Mouse (Mus musculus): ENCODE data around the gene Ankrd50. TPM values are rescaled to one million over a fixed set of nuclear protein-coding genes. Genes with fewer than 3 reads are reported as not detected.

Ankrd50 gene
- polyA plus RNA-seq, 2 experiments: 2.0 to 2.5 TPM

DNA sequence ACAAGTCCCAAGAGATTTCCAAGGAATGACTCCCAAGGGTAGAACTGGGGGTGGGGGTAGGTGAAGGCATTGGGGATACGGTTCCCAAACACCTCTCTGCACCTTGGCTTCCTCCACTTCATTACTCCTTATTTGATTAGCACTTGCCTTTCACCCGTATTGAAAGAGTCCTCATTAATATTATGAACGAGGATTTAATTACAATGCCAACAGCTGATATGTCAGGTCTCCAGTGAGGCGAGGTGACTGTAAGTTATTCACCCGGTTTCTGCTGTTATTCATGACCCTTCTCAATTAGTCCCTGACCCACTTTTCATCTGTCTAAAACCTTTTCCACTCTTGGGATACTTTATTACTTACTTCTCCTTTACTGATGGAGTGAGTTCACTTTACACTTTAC, 17.5 kb upstream of the Ankrd50 start:
- no peak overlapping the region for H3K4me3 ChIP-seq (ENCODE audit: insufficient read depth in 1 of 2, low read depth in 2 of 2, low read length in 2 of 2)
- no peak overlapping the region for H3K4me2 ChIP-seq (ENCODE audit: low read depth)
- H3K27me3 ChIP-seq (ENCODE audit: control insufficient read depth, insufficient read depth, low read length): no peaks in the 10 kb centered on the region
- 51% methylated on average over 5 of the region's 5 CpGs for WGBS (ENCODE audit: insufficient replicate concordance)
- TF ChIP-seq CTCF (IDR thresholded peaks at IDR 0.05; ENCODE audit: low read depth) (no peak), EP300 (IDR thresholded peaks at IDR 0.05; ENCODE audit: low read depth) (no peak)
- no peaks in the 10 kb centered on the region for H3K4me1 ChIP-seq (replicated peaks; ENCODE audit: control insufficient read depth in 2 of 2, insufficient read depth in 2 of 2, low read length in 1 of 2)
- H3K27ac ChIP-seq: no peak overlapping the region
- no peak overlapping the region for H3K9ac ChIP-seq (replicated peaks)
- no peak for ATAC-seq (ENCODE audit: insufficient read depth)
- no peaks in the 10 kb centered on the region for H3K9me3 ChIP-seq (ENCODE audit: control insufficient read depth, low read length)
- DNase-seq (ENCODE audit: low read depth in 3 of 3, low spot score in 3 of 3): no peak
- no peaks in the 10 kb centered on the region for H3K36me3 ChIP-seq (replicated peaks; ENCODE audit: control insufficient read depth, insufficient read depth, low read depth)

DNA sequence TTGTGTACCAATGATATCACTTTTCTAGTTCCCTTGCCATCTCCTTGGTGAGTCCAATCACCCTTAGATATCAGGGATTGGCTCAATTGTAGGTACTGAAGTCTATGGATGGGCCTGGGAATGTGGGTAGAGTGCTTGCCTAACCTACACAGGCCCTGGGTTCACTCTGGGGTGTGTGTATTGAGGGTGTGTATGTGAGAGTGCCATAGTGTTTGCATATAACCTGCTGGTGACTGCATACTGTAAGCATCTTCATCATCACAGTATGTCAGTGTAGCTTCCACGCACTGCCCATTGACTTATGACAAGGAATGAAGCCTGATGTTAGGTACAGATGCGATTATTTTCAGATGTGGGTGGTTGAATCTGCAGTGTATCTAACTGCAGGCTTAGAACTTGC, 17.1 kb upstream of the Ankrd50 start:
- Histone ChIP-seq H3K4me3 (ENCODE audit: insufficient read depth in 1 of 2, low read depth in 2 of 2, low read length in 2 of 2) (no peak overlapping the region), H3K9ac (replicated peaks) (no peak overlapping the region), H3K36me3 (replicated peaks; ENCODE audit: control insufficient read depth, insufficient read depth, low read depth) (no peaks in the 10 kb centered on the region), H3K27me3 (ENCODE audit: control insufficient read depth, insufficient read depth, low read length) (no peaks in the 10 kb centered on the region), H3K9me3 (ENCODE audit: control insufficient read depth, low read length) (no peaks in the 10 kb centered on the region), H3K4me2 (ENCODE audit: low read depth) (no peak overlapping the region), H3K4me1 (replicated peaks; ENCODE audit: control insufficient read depth in 2 of 2, insufficient read depth in 2 of 2, low read length in 1 of 2) (no peaks in the 10 kb centered on the region), H3K27ac (no peak overlapping the region)
- DNase-seq (ENCODE audit: low read depth in 3 of 3, low spot score in 3 of 3): no peak
- TF ChIP-seq CTCF (IDR thresholded peaks at IDR 0.05; ENCODE audit: low read depth): no peak
- TF ChIP-seq EP300 (IDR thresholded peaks at IDR 0.05; ENCODE audit: low read depth): no peak
- WGBS (ENCODE audit: insufficient replicate concordance): 69% methylated on average over 2 of the region's 2 CpGs
- ATAC-seq (ENCODE audit: insufficient read depth): no peak

DNA sequence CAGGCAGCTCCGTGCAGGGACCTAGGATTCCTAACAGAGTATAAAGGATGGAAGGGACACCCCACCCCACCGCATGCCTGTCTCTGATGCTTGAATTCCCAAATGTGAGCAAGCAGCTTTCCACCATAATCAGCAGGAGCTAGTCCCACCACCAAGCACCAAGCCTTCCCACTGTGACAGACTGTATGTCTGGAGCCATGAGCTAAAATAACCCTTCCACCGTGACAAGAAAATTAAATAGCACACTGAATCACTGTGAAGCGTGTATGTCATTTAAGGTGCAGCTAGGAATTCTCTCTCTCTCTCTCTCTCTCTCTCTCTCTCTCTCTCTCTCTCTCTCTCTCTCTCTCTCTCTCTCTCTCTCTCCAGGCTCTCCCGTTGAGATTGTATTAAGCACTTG, 16.7 kb upstream of the Ankrd50 start:
- H3K9me3 ChIP-seq (ENCODE audit: control insufficient read depth, low read length): no peaks in the 10 kb centered on the region
- H3K4me1 ChIP-seq (replicated peaks; ENCODE audit: control insufficient read depth in 2 of 2, insufficient read depth in 2 of 2, low read length in 1 of 2): no peaks in the 10 kb centered on the region
- no peak overlapping the region for H3K4me3 ChIP-seq (ENCODE audit: insufficient read depth in 1 of 2, low read depth in 2 of 2, low read length in 2 of 2)
- 64% methylated on average over 5 of the region's 5 CpGs for WGBS (ENCODE audit: insufficient replicate concordance)
- DNase-seq (ENCODE audit: low read depth in 3 of 3, low spot score in 3 of 3) (no peak), ATAC-seq (ENCODE audit: insufficient read depth) (no peak)
- H3K9ac ChIP-seq (replicated peaks): no peak overlapping the region
- TF ChIP-seq CTCF (IDR thresholded peaks at IDR 0.05; ENCODE audit: low read depth) (no peak), EP300 (IDR thresholded peaks at IDR 0.05; ENCODE audit: low read depth) (no peak)
- no peak overlapping the region for H3K4me2 ChIP-seq (ENCODE audit: low read depth)
- no peaks in the 10 kb centered on the region for H3K27me3 ChIP-seq (ENCODE audit: control insufficient read depth, insufficient read depth, low read length)
- H3K36me3 ChIP-seq (replicated peaks; ENCODE audit: control insufficient read depth, insufficient read depth, low read depth): no peaks in the 10 kb centered on the region
- H3K27ac ChIP-seq: no peak overlapping the region

DNA sequence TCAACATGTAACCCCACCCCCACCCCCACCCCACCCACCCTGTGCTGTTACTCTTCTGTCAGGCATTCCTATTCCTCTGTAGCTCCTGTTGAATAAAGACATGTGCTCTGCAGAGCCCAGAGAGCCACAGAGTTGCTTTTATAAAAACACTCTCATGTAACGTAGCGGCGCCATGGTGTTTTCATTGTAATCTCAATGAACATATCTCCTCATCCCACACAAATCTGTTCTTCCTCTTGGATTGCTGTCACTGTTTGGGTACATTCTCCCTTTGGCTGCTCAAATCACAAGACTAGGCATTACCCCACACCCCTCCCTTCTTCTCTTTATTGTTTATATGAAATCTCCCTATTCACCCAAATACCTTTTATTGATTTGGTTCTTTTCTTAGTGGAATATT, 13.9 kb upstream of the Ankrd50 start:
- TF ChIP-seq EP300 (IDR thresholded peaks at IDR 0.05; ENCODE audit: low read depth) (no peak), CTCF (IDR thresholded peaks at IDR 0.05; ENCODE audit: low read depth) (no peak)
- DNase-seq (ENCODE audit: low read depth in 3 of 3, low spot score in 3 of 3) (no peak), ATAC-seq (ENCODE audit: insufficient read depth) (no peak)
- Histone ChIP-seq H3K4me2 (ENCODE audit: low read depth) (no peak overlapping the region), H3K27ac (no peak overlapping the region), H3K4me3 (ENCODE audit: insufficient read depth in 1 of 2, low read depth in 2 of 2, low read length in 2 of 2) (no peak overlapping the region), H3K9me3 (ENCODE audit: control insufficient read depth, low read length) (no peaks in the 10 kb centered on the region), H3K27me3 (ENCODE audit: control insufficient read depth, insufficient read depth, low read length) (no peaks in the 10 kb centered on the region), H3K4me1 (replicated peaks; ENCODE audit: control insufficient read depth in 2 of 2, insufficient read depth in 2 of 2, low read length in 1 of 2) (no peaks in the 10 kb centered on the region), H3K9ac (replicated peaks) (no peak overlapping the region), H3K36me3 (replicated peaks; ENCODE audit: control insufficient read depth, insufficient read depth, low read depth) (no peaks in the 10 kb centered on the region)
- 74% methylated on average over 3 of the region's 3 CpGs for WGBS (ENCODE audit: insufficient replicate concordance)

DNA sequence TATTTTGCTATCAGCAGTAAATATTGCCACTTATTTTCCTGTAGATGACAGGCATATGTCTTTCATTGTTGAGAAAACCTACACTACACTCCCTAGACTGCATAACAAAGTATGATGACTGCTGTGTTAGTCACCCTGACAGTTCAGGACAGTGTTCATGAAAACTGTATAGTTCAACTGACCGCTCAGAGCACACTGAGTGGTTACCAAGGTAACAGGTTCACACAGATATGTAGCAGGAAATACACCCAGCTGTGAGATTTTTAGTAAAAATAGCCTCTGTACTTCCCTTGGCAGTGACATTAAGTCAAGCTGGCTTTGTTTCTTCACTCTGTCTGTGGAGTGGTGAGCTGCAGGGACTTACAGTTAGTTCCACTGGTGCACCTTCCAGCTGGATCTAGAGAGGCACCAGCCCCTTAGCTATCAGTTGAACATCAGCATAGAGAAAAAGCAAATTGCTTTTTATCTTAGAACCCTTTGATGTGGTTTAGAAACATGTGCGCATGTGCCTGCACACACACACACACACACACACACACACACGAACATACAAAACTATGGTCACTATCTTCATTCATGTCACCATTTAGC, 12.2 kb upstream of the Ankrd50 start:
- H3K27me3 ChIP-seq (ENCODE audit: control insufficient read depth, insufficient read depth, low read length): no peaks in the 10 kb centered on the region
- 64% methylated on average over 3 of the region's 3 CpGs for WGBS (ENCODE audit: insufficient replicate concordance)
- ATAC-seq (ENCODE audit: insufficient read depth): no peak

More for the DNA sequence above, 12.2 kb upstream of the Ankrd50 start:
- Histone ChIP-seq H3K27ac (no peak overlapping the region), H3K4me1 (replicated peaks; ENCODE audit: control insufficient read depth in 2 of 2, insufficient read depth in 2 of 2, low read length in 1 of 2) (no peaks in the 10 kb centered on the region), H3K4me2 (ENCODE audit: low read depth) (no peak overlapping the region), H3K4me3 (ENCODE audit: insufficient read depth in 1 of 2, low read depth in 2 of 2, low read length in 2 of 2) (no peak overlapping the region), H3K36me3 (replicated peaks; ENCODE audit: control insufficient read depth, insufficient read depth, low read depth) (no peaks in the 10 kb centered on the region), H3K9ac (replicated peaks) (no peak overlapping the region), H3K9me3 (ENCODE audit: control insufficient read depth, low read length) (no peaks in the 10 kb centered on the region)
- DNase-seq (ENCODE audit: low read depth in 3 of 3, low spot score in 3 of 3): no peak
- TF ChIP-seq CTCF (IDR thresholded peaks at IDR 0.05; ENCODE audit: low read depth): no peak
- no peak for TF ChIP-seq EP300 (IDR thresholded peaks at IDR 0.05; ENCODE audit: low read depth)
